Comparison of ENCODE assay signal across 22 mouse cellular contexts in the genomic region with DNA sequence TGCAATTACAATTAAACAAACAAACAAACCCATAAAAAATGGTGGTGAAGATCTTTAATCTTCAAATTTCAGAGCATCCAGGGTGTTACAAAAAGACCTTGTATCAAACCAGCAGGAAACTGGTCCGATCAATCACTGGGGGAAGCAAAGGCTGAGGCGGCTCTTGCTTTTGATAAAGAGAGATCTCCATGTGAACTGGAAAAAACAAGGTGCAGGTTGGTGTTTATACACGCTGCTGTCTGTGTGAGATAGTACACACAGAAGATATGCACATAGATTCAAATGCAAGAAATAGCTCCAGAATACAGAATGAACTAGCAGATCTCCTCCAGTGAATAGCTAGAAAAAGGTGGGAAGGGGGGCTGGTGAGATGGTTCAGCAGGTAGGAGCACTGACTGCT. TPM values are rescaled to one million over a fixed set of nuclear protein-coding genes. Genes with fewer than 3 reads are reported as not detected.
DNase-seq lines count a peak whose midpoint lies in the region; ATAC-seq lines count a peak whose summit lies in the region.
"Had no signal": no experiment of that assay in that cellular context is flagged by ENCODE, and none has a peak within 500 bp of the region (broad histone marks: within the 10 kb centered on the region; RNA-seq: fewer than 3 reads in every experiment).

No protein-coding gene starts in this region.

- intact Hi-C loops in heart, postnatal 14 days (cut with DNase I): no loop called here

- peaks cover 19% of the 10 kb centered on the region for H3K36me3 ChIP-seq in midbrain, embryonic 11.5 days (ENCODE audit: control insufficient read depth, insufficient read depth, low read length)
- H3K36me3 ChIP-seq in midbrain, embryonic 14.5 days (ENCODE audit: control insufficient read depth, insufficient read depth, low read length): peaks cover 46% of the 10 kb centered on the region
- H3K36me3 ChIP-seq in forebrain, embryonic 14.5 days (ENCODE audit: control insufficient read depth, insufficient read depth, low read length): peaks cover 52% of the 10 kb centered on the region

- H3K27me3 ChIP-seq in midbrain, embryonic 11.5 days (ENCODE audit: control insufficient read depth, insufficient read depth, low read length): no peaks in the 10 kb centered on the region
- no peaks in the 10 kb centered on the region for H3K27me3 ChIP-seq in midbrain, embryonic 14.5 days (ENCODE audit: control insufficient read depth, insufficient read depth, low read length)
- no peaks in the 10 kb centered on the region for H3K27me3 ChIP-seq in forebrain, embryonic 14.5 days (replicated peaks; ENCODE audit: control insufficient read depth, insufficient read depth, low read length)
- H3K27me3 ChIP-seq: CH12.LX, Patski had no signal

- H3K9me3 ChIP-seq in midbrain, embryonic 11.5 days (ENCODE audit: control insufficient read depth, low read length): no peaks in the 10 kb centered on the region
- no peaks in the 10 kb centered on the region for H3K9me3 ChIP-seq in midbrain, embryonic 14.5 days (ENCODE audit: control insufficient read depth, low read length)
- no peaks in the 10 kb centered on the region for H3K9me3 ChIP-seq in forebrain, embryonic 14.5 days (replicated peaks; ENCODE audit: control insufficient read depth, low read length)
- H3K9me3 ChIP-seq: G1E had no signal

- no peak overlapping the region for H3K27ac ChIP-seq in midbrain, embryonic 11.5 days (ENCODE audit: low read depth, low read length)
- no peak overlapping the region for H3K27ac ChIP-seq in midbrain, embryonic 14.5 days (replicated peaks; ENCODE audit: low read depth, low read length)
- H3K27ac ChIP-seq in forebrain, embryonic 14.5 days (ENCODE audit: low read depth, low read length): no peak overlapping the region

- H3K4me1 ChIP-seq in midbrain, embryonic 11.5 days (ENCODE audit: control insufficient read depth, insufficient read depth, low read length): no peaks in the 10 kb centered on the region
- H3K4me1 ChIP-seq in midbrain, embryonic 14.5 days (ENCODE audit: control insufficient read depth, insufficient read depth, low read length): peaks cover 4% of the 10 kb centered on the region; the same call in 1 of the 2 replicates
- no peaks in the 10 kb centered on the region for H3K4me1 ChIP-seq in forebrain, embryonic 14.5 days (ENCODE audit: control insufficient read depth, insufficient read depth, low read length)

- no peak for ATAC-seq in midbrain, embryonic 11.5 days (ENCODE audit: low FRiP score)
- ATAC-seq in midbrain, embryonic 14.5 days (ENCODE audit: low FRiP score, low TSS enrichment): no peak
- peak; percentile 63 for ATAC-seq in megakaryocyte progenitor cell, adult 5-6 weeks (replicated peaks; ENCODE audit: poor library complexity)
- ATAC-seq in megakaryocyte-erythroid progenitor cell, adult 5-6 weeks (replicated peaks; ENCODE audit: low FRiP score, low TSS enrichment, poor library complexity, severe bottlenecking): peak; percentile 48
- ATAC-seq in forebrain, embryonic 14.5 days: no peak
- ATAC-seq: activated CD4-positive, CD25-positive, alpha-beta regulatory T cell, adult 4 months; CD4-positive, CD25-positive, alpha-beta regulatory T cell, adult 4 months; Patski had no signal

- WGBS in midbrain, embryonic 11.5 days: 90% methylated on average over 3 of the region's 3 CpGs
- 94% methylated on average over 3 of the region's 3 CpGs for WGBS in midbrain, embryonic 14.5 days
- WGBS in forebrain, embryonic 14.5 days: 94% methylated on average over 3 of the region's 3 CpGs

- H3K4me3 ChIP-seq in midbrain, embryonic 11.5 days (ENCODE audit: low read depth, low read length): no peak overlapping the region
- no peak overlapping the region for H3K4me3 ChIP-seq in midbrain, embryonic 14.5 days (replicated peaks; ENCODE audit: low read depth, low read length)
- H3K4me3 ChIP-seq in forebrain, embryonic 14.5 days (ENCODE audit: low read depth, low read length): no peak overlapping the region

- no peak overlapping the region for H3K4me2 ChIP-seq in midbrain, embryonic 11.5 days
- H3K4me2 ChIP-seq in midbrain, embryonic 14.5 days (ENCODE audit: low read length): no peak overlapping the region
- H3K4me2 ChIP-seq in forebrain, embryonic 14.5 days (ENCODE audit: low read length): no peak overlapping the region

- peak; percentile 64 for DNase-seq in heart, adult 11 months
- DNase-seq in heart, postnatal 14 days: no peak
- DNase-seq in midbrain, embryonic 11.5 days (ENCODE audit: low spot score, missing footprints): peak; percentile 2
- no peak for DNase-seq in midbrain, embryonic 14.5 days
- DNase-seq in forebrain, embryonic 14.5 days (ENCODE audit: low spot score): no peak
- DNase-seq in frontal cortex, postnatal 14 days (ENCODE audit: low spot score in 2 of 2): no peak
- DNase-seq: adrenal gland, adult 2 months; adrenal gland, adult 8-10 months; adrenal gland, postnatal 10 days; adrenal gland, postnatal 14 days; adrenal gland, postnatal 25 days; adrenal gland, postnatal 36 days; B cell, adult 2 months; cerebellum, adult 11 months; cerebellum, adult 11-12 months had no signal

- no peak overlapping the region for H3K9ac ChIP-seq in midbrain, embryonic 11.5 days (ENCODE audit: low read length)
- H3K9ac ChIP-seq in midbrain, embryonic 14.5 days (replicated peaks; ENCODE audit: low read length): no peak overlapping the region
- H3K9ac ChIP-seq in forebrain, embryonic 14.5 days (ENCODE audit: low read length): no peak overlapping the region

RNA-seq across cellular contexts. Expression of gene Commd7, which starts 15.7 kb away (rescaled TPM):
- total RNA-seq in heart, postnatal 14 days (2021): 10 to 100 TPM; 15.6 to 15.7 TPM
- 64.9 and 65.4 TPM in 2 replicates for polyA plus RNA-seq in midbrain, embryonic 11.5 days (2014; fragmentation: Nextera tagmentation; extraction: Ambion mirVana)
- 76.0 and 92.8 TPM in 2 replicates for polyA plus RNA-seq in midbrain, embryonic 14.5 days (2014; fragmentation: Nextera tagmentation; extraction: Ambion mirVana)
- 37.2 and 45.9 TPM in 2 replicates for total RNA-seq in megakaryocyte progenitor cell, adult 5-6 weeks (2015)
- total RNA-seq in megakaryocyte progenitor cell, adult 5-6 weeks (2017): 32.2 and 43.8 TPM in 2 replicates
- 25.8 and 35.8 TPM in 2 replicates for total RNA-seq in megakaryocyte-erythroid progenitor cell, adult 5-6 weeks (2014; fragmentation: Nextera tagmentation)
- 22.3 and 24.1 TPM in 2 replicates for total RNA-seq in megakaryocyte-erythroid progenitor cell, adult 5-6 weeks (2017)
- 86.9 and 95.9 TPM in 2 replicates for polyA plus RNA-seq in forebrain, embryonic 14.5 days (2014; fragmentation: Nextera tagmentation; extraction: Ambion mirVana)

RNA-seq across cellular contexts. Expression of gene Dnmt3b, which starts 32.4 kb away (rescaled TPM):
- 1 to 10 TPM; 1.9 to 2.1 TPM for total RNA-seq in heart, postnatal 14 days (2021)
- 12.7 and 12.9 TPM in 2 replicates for polyA plus RNA-seq in midbrain, embryonic 11.5 days (2014; fragmentation: Nextera tagmentation; extraction: Ambion mirVana)
- polyA plus RNA-seq in midbrain, embryonic 14.5 days (2014; fragmentation: Nextera tagmentation; extraction: Ambion mirVana): 3.1 and 3.2 TPM in 2 replicates
- 15.0 and 17.8 TPM in 2 replicates for total RNA-seq in megakaryocyte progenitor cell, adult 5-6 weeks (2015)
- 15.2 and 16.7 TPM in 2 replicates for total RNA-seq in megakaryocyte progenitor cell, adult 5-6 weeks (2017)
- 20.2 and 22.1 TPM in 2 replicates for total RNA-seq in megakaryocyte-erythroid progenitor cell, adult 5-6 weeks (2014; fragmentation: Nextera tagmentation)
- 13.4 and 18.0 TPM in 2 replicates for total RNA-seq in megakaryocyte-erythroid progenitor cell, adult 5-6 weeks (2017)
- 3.2 and 3.5 TPM in 2 replicates for polyA plus RNA-seq in forebrain, embryonic 14.5 days (2014; fragmentation: Nextera tagmentation; extraction: Ambion mirVana)

Comparison
In these comparisons a context has a peak if more than half of its experiments do, and no peak if none do; other contexts are left out.
1. DNase-seq: peak in heart, adult 11 months (single experiment) and midbrain, embryonic 11.5 days (single experiment); none in heart, postnatal 14 days (0 of 2), midbrain, embryonic 14.5 days (single experiment), forebrain, embryonic 14.5 days (single experiment) and frontal cortex, postnatal 14 days (0 of 2).
2. ATAC-seq: peak in megakaryocyte progenitor cell, adult 5-6 weeks (single experiment) and megakaryocyte-erythroid progenitor cell, adult 5-6 weeks (single experiment); none in midbrain, embryonic 11.5 days (single experiment), midbrain, embryonic 14.5 days (single experiment) and forebrain, embryonic 14.5 days (single experiment).
3. RNA of gene Dnmt3b, which starts 32.4 kb away (total RNA-seq): 13.4 to 22.1 TPM in megakaryocyte-erythroid progenitor cell, adult 5-6 weeks and 15.0 to 17.8 TPM in megakaryocyte progenitor cell, adult 5-6 weeks; 1.9 to 2.1 TPM in heart, postnatal 14 days; every median in the first group is over 4 times any median in the second.